Mouse (Mus musculus): ENCODE results near the gene Dyrk1b.

Gene Dyrk1b

DNA sequence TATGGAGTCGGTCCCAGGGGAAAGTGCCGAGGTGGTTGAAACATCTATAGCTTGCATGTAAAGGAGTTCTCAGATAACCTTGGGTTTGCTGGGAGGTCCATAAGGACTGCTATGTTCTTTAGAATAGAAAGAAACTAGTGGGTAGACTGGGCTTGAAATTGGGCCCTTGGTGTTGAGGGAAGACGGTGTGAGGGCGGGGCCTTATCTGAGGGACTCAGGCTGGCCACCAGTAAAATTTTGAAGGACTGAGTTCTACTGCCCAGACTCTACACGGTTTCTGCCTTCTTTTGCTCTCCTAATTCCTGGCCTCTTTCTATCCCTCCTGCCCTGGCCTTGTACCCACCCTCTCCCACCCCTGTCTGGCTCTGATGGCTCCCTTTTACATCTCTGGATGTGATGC is 1.6 kb downstream of the Dyrk1b start:
- H3K27me3 ChIP-seq (ENCODE audit: control insufficient read depth, insufficient read depth, low read length, poor library complexity, severe bottlenecking): no peaks in the 10 kb centered on the region
- DNase-seq (ENCODE audit: low read depth, low spot score): no peak
- peaks cover 24% of the 10 kb centered on the region for H3K36me3 ChIP-seq (ENCODE audit: control insufficient read depth, insufficient read depth, low read length, poor library complexity, severe bottlenecking)

DNA sequence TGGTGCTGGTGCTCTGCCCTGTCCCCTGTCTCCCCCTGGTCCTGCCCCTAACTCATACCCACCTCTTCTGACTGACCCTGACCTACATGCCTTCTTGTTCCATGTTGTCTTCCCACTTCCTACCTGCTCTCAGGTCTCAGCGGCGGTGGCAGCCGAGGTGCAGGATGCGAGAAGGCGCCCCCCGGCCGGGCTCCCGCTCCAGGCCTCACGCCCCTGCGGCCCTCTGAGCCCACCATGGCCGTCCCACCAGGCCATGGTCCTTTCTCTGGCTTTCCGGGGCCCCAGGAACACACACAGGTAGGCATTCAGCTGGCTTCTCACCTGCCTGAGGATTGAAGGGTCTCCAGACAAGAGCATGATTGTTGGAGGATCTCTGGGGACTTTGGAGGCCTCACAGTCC is 2.1 kb downstream of the Dyrk1b start:
- H3K36me3 ChIP-seq (ENCODE audit: control insufficient read depth, insufficient read depth, low read length, poor library complexity, severe bottlenecking): peaks cover 22% of the 10 kb centered on the region
- no peak for DNase-seq (ENCODE audit: low read depth, low spot score)
- H3K27me3 ChIP-seq (ENCODE audit: control insufficient read depth, insufficient read depth, low read length, poor library complexity, severe bottlenecking): no peaks in the 10 kb centered on the region

DNA sequence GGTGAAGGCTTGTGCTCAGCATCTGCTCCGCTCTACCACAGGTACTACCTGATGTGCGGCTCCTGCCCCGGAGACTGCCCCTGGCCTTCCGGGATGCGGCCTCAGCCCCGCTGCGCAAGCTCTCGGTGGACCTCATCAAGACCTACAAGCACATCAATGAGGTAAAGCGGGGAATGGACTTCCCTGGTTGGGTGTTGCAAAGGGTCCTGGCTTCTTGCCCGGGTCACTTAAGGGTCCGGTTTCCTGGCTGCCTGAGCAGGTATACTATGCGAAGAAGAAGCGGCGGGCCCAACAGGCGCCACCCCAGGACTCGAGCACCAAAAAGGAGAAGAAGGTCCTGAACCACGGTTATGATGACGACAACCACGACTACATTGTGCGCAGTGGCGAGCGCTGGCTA is 3.1 kb downstream of the Dyrk1b start:
- Histone ChIP-seq H3K36me3 (ENCODE audit: control insufficient read depth, insufficient read depth, low read length, poor library complexity, severe bottlenecking) (peaks cover 15% of the 10 kb centered on the region), H3K27me3 (ENCODE audit: control insufficient read depth, insufficient read depth, low read length, poor library complexity, severe bottlenecking) (no peaks in the 10 kb centered on the region)
- DNase-seq (ENCODE audit: low read depth, low spot score): no peak

DNA sequence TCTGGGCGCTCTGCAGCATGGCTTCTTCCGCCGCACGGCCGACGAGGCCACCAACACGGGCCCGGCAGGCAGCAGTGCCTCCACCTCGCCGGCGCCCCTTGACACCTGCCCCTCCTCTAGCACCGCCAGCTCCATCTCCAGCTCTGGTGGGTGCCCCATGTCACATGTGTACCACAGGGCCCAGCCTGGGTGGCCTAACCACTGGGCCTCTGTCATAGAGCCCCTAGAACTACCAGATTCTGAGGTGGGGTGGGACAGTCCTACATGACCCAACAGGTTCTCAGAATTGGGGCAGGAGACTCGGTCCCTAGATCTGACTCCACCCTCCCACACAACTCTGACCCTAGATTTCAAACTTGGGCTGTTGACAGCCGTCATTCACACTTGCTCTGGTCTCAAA is 6.6 kb downstream of the Dyrk1b start:
- H3K36me3 ChIP-seq (ENCODE audit: control insufficient read depth, insufficient read depth, low read length, poor library complexity, severe bottlenecking): peaks cover 9% of the 10 kb centered on the region
- no peaks in the 10 kb centered on the region for H3K27me3 ChIP-seq (ENCODE audit: control insufficient read depth, insufficient read depth, low read length, poor library complexity, severe bottlenecking)
- DNase-seq (ENCODE audit: low read depth, low spot score): no peak

DNA sequence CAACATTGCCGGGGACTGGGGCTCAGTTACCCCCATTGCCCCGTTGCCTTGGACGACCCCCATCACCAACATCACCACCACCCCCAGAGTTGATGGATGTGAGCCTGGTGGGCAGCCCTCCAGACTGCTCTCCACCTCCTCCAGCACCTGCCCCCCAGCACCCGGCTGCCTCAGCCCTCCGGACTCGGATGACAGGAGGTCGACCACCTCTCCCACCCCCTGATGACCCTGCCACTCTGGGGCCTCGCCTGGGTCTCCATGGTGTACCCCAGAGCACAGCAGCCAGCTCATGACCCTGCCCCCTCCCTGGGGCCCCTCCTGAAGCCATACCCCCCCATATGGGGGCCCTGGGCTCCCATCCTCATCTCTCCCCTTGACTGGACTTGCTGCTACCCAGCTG is 7.4 kb downstream of the Dyrk1b start:
- Histone ChIP-seq H3K27me3 (ENCODE audit: control insufficient read depth, insufficient read depth, low read length, poor library complexity, severe bottlenecking) (no peaks in the 10 kb centered on the region), H3K36me3 (ENCODE audit: control insufficient read depth, insufficient read depth, low read length, poor library complexity, severe bottlenecking) (peaks cover 9% of the 10 kb centered on the region)
- no peak for DNase-seq (ENCODE audit: low read depth, low spot score)

DNA sequence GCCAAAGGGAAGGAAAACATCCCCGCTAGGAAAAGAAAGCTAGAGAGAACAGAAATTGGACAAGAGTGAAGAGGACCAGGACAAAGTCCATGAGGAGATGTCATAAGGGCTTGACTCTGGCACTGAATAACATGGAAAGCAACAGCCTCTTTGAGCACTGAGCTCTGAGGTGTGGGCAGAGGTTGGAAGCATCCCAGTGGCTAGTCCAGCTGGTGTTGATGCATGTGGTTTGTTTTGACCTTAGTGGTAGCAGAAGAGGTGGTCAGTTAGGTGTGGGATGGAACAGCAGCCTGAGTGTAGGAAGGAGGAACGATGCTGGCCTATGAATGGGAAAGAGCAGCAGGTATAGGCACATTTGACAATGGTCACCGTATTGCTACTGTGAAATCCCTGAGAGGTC is 12.2 kb downstream of the Dyrk1b start:
- Histone ChIP-seq H3K27me3 (ENCODE audit: control insufficient read depth, insufficient read depth, low read length, poor library complexity, severe bottlenecking) (no peaks in the 10 kb centered on the region), H3K36me3 (ENCODE audit: control insufficient read depth, insufficient read depth, low read length, poor library complexity, severe bottlenecking) (no peaks in the 10 kb centered on the region; the same call in 1 of the 2 replicates)
- DNase-seq (ENCODE audit: low read depth, low spot score): no peak

DNA sequence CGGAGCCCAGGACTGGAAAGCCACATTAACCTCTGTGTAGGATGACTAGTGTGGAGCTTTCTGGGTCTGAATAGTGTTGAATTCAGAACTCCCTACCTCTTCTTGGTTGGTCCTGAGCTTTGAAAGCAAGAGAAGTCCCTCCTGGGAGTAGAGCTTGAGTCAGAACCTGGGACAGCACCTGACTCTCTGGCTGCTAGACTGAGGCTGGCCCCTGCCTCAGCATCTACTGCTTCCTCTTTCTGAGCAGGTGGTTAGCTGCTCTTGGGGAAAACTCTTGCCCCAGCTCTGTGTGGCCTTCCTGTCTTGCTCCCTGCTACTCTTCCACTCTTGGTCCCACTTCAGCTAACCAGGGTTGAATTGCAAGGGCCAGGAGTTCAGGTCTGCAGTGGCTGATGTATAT is 12.6 kb downstream of the Dyrk1b start:
- no peaks in the 10 kb centered on the region for H3K27me3 ChIP-seq (ENCODE audit: control insufficient read depth, insufficient read depth, low read length, poor library complexity, severe bottlenecking)
- no peaks in the 10 kb centered on the region; the same call in 1 of the 2 replicates for H3K36me3 ChIP-seq (ENCODE audit: control insufficient read depth, insufficient read depth, low read length, poor library complexity, severe bottlenecking)
- peak; percentile 47 for DNase-seq (ENCODE audit: low read depth, low spot score)

DNA sequence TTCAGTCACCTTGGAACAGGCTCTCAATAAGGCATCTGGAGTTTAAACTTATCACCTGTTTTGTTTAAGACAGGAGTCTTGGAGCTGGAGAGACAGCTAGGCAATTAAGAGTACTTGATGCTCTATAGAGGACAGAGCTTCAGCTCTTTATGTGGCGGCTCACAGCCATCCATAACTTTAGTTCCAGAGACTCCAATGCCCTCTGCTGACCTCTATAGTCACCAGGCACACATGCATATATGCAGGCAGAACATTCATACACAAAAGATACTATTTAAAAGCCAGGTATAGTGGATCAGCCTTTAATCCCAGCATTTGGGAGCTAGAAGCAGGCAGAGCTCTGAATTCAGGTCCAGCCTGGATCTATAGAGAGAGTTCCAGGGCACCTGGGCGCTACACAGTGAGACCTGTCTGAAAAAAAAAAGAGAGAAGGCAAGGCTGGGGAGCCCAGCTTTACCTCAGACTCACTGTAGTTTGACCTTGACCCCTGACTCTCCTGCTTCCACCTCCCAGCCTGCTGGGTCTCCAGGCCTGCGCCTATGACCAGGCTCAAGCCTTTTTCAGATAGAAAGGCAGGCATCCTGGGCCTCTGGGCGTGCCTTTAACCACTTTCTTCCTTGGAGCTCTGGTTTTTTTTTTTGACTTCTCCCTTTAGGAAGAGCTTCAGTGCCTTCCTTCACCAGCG is 16.3 kb downstream of the Dyrk1b start:
- H3K36me3 ChIP-seq (ENCODE audit: control insufficient read depth, insufficient read depth, low read length, poor library complexity, severe bottlenecking): no peaks in the 10 kb centered on the region
- H3K27me3 ChIP-seq (ENCODE audit: control insufficient read depth, insufficient read depth, low read length, poor library complexity, severe bottlenecking): no peaks in the 10 kb centered on the region
- DNase-seq (ENCODE audit: low read depth, low spot score): no peak

DNA sequence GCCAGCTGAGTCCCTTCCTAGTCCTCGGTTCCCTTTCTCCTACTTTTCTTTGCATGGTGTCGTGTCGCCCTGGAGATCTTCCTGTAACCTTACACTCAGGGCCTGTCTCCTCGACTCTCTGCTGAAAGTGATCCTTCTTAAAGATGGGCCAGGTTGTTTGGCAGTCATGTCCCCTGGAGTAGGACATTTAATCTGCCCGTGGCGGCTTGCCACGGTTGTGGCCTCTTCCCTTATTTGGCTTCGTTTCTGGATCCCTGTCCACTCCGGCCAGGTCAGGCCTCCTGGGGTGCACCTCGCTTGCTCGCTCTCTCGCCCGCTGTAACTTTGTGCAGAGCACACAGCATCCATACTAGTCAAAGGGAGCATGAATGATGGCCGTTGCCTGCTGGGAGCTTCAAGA is 17.3 kb downstream of the Dyrk1b start:
- no peaks in the 10 kb centered on the region for H3K36me3 ChIP-seq (ENCODE audit: control insufficient read depth, insufficient read depth, low read length, poor library complexity, severe bottlenecking)
- no peak for DNase-seq (ENCODE audit: low read depth, low spot score)
- H3K27me3 ChIP-seq (ENCODE audit: control insufficient read depth, insufficient read depth, low read length, poor library complexity, severe bottlenecking): no peaks in the 10 kb centered on the region

DNA sequence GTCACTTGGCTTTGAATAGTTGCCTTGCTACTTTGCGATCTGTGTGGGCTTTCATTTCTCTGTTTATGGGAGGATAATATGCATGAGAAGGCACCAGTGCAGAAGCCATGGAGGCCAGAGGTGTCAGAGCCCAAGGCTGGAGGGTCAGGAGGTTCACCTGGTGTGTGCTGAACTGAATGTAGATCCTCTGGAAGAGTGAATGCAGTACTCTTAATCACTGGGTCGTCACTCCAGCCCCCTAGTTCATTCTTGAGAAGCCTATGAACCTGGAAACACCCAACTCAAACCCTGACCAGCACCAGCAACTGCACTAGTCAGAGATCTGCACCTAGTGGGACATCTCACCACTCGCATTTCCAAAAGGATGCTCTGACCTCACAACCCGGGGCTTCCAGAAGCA is 19.8 kb downstream of the Dyrk1b start:
- DNase-seq (ENCODE audit: low read depth, low spot score): no peak
- no peaks in the 10 kb centered on the region for H3K36me3 ChIP-seq (ENCODE audit: control insufficient read depth, insufficient read depth, low read length, poor library complexity, severe bottlenecking)
- H3K27me3 ChIP-seq (ENCODE audit: control insufficient read depth, insufficient read depth, low read length, poor library complexity, severe bottlenecking): no peaks in the 10 kb centered on the region; the same call in 1 of the 2 replicates

DNA sequence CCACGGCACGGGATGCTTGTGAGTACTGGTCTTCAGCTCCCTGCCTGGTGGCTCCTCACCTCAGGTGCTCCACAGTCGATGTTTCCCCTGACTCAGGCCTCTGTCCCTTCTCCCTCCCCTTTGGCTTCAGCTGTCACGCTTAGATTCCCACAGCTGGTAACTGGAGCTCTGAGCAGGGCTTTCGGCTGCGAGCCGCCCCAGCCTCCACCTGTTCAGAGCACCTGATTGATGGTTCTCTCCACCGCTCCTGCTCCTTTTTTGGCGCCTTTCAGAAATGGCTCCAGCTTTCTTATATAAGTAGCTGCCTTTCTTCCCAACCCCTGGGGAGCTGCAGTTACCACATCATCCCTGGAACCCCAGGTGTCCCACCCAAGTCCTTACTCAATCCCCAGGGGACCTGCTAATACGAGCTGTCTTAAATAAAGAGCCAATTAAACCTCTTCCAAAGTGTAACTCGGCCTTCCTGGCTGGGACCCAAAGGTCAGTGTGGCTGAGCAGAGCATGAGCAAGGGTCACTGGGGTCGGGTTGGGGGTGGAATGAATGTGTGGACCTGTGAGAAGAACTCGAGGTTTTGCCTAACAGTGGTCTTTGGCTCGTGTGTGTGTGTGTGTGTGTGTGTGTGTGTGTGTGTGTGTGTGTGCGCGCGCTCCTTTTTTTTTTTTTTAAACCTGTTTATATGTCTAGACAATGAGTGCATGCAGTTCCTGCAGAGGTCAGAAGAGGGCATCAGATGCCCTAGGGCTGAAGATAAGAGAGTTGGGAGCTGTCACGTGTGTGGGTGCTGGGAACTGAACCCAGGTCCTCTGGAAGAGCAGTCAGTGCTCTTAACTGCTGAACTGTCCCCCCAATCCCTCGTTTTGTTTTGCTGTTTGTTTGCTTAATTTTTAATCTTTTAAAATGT is 24.2 kb downstream of the Dyrk1b start:
- no peak for DNase-seq (ENCODE audit: low read depth, low spot score)
- Histone ChIP-seq H3K36me3 (ENCODE audit: control insufficient read depth, insufficient read depth, low read length, poor library complexity, severe bottlenecking) (no peaks in the 10 kb centered on the region), H3K27me3 (ENCODE audit: control insufficient read depth, insufficient read depth, low read length, poor library complexity, severe bottlenecking) (no peaks in the 10 kb centered on the region; the same call in 1 of the 2 replicates)

DNA sequence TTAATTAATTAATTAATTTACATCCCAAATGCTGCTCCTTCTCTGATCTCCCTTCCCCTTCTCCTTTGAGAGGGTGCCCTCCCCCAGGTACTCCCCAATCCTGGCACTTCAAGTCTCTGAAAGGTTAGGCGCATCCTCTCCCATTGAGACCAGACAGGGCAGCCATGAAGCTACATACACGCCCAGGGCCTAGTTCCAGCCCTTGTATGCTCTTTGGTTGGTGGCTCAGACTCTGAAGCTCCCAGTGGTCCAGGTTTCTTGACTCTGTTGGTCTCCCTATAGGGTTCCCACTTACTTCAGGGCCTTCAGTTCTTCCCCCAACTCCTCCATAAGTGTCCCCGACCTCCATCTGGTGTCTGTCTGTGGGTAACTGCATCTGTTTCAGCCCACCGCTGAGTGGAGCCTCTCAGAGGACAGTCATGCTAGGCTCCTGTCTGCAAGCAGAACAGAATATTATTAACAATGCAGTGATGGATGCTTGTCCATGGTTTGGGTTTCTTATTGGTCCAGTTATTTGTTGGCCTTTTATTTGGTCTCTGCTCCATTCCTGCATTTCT is 26.9 kb downstream of the Dyrk1b start:
- Histone ChIP-seq H3K36me3 (ENCODE audit: control insufficient read depth, insufficient read depth, low read length, poor library complexity, severe bottlenecking) (no peaks in the 10 kb centered on the region), H3K27me3 (ENCODE audit: control insufficient read depth, insufficient read depth, low read length, poor library complexity, severe bottlenecking) (no peaks in the 10 kb centered on the region; the same call in 1 of the 2 replicates)
- DNase-seq (ENCODE audit: low read depth, low spot score): no peak

DNA sequence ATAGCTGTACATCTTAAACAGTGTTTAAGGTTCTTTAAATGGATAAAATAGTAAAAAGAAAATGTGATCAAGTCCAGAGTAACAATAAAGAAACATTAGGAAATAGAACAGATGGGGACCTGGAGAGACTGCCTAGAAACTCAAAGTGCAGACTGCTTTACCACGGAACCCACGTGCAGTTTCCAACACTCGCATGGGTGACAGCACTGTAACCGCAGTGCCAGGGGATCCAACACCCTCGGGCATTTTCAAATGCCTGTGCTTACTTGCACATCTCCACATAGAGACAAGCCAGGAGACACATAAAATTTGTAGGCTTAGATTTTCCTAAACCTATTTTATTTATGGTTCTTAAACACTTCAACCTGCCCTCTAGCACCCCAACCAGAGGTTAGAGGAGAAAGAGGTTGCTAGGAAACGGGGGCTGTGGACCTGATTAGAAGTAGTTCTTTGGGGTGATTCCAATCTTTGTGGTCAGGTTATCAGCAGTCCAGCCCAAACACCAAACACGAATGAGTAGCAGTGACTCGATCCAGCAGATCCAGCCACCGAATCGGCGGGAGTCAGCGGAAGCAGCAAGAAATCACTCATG is 29.2 kb downstream of the Dyrk1b start:
- Histone ChIP-seq H3K27me3 (ENCODE audit: control insufficient read depth, insufficient read depth, low read length, poor library complexity, severe bottlenecking) (no peaks in the 10 kb centered on the region), H3K36me3 (ENCODE audit: control insufficient read depth, insufficient read depth, low read length, poor library complexity, severe bottlenecking) (no peaks in the 10 kb centered on the region)
- DNase-seq (ENCODE audit: low read depth, low spot score): no peak

DNA sequence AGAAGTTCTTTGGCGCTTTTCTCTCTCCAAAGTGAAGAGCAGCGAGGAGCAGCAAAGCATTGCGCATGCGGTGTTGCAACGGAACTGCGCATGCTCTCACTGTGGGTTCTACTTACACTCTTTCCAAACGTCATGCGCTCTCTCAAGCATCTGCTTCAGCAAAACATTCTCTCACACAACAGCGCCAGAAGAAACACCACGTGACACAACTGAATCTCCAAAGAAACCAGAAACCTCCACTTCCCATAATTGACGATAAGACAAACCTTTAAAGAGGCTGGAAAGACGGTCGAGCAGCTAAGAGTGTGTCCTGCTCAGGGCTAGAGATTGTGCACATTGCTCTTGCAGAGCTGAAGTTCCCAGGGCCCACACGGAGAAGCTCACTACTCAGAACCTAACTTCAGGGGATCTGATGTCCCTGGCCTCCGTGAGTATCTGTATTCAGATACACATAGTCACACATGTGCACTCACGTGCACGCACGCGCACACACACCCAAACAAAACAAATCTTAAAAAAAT is 29.8 kb downstream of the Dyrk1b start:
- Histone ChIP-seq H3K36me3 (ENCODE audit: control insufficient read depth, insufficient read depth, low read length, poor library complexity, severe bottlenecking) (no peaks in the 10 kb centered on the region), H3K27me3 (ENCODE audit: control insufficient read depth, insufficient read depth, low read length, poor library complexity, severe bottlenecking) (no peaks in the 10 kb centered on the region)
- DNase-seq (ENCODE audit: low read depth, low spot score): peak; percentile 84

DNA sequence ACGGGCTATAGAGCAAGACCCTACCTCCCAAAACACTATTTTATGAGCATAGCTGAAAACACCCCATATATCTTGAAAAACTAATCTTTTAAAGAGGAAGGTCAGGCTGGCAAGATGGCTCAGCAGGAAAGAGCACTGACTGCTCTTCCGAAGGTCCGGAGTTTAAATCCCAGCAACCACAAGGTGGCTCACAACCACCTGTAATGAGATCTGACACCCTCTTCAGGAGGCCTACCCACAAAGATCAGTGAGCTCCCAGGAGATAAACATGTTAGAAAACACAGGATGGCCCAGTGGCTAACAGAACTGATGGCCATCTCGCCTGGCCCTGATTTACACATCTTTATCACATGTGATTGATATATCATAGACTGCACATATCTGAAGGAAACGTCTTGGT is 31.5 kb downstream of the Dyrk1b start:
- no peaks in the 10 kb centered on the region for H3K27me3 ChIP-seq (ENCODE audit: control insufficient read depth, insufficient read depth, low read length, poor library complexity, severe bottlenecking)
- no peak for DNase-seq (ENCODE audit: low read depth, low spot score)

More for the DNA sequence above, 31.5 kb downstream of the Dyrk1b start:
- no peaks in the 10 kb centered on the region for H3K36me3 ChIP-seq (ENCODE audit: control insufficient read depth, insufficient read depth, low read length, poor library complexity, severe bottlenecking)

Measured in splenic B cell, adult 2 months (primary cell).